8 mouse cellular contexts compared by ENCODE assay signal in genomic region chr5:137307071-137307912, GRCm38 (mm10). TPM values are rescaled to one million over a fixed set of nuclear protein-coding genes. Genes with fewer than 3 reads are reported as not detected.
DNase-seq lines count a peak whose midpoint lies in the region; ATAC-seq and TF ChIP-seq lines count a peak whose summit lies in the region.

Gene Srrt, minus strand, starts transcription at chr5:137307674.

- WGBS in forebrain, embryonic 16.5 days, result under 1% methylated on average over 66 of the region's 72 CpGs
- under 1% methylated on average over 62 of the region's 72 CpGs for WGBS in lung, embryonic 16.5 days

- TF ChIP-seq EP300 in MEL (IDR thresholded peaks at IDR 0.05; ENCODE audit: low read depth in 1 of 2, low read length in 2 of 2), result peak in 1 of 2 experiments; percentile 39; a peak in 1 of 4 replicates

- peak within 1 kb of the TSS; percentile 73 to 86 for H3K4me3 ChIP-seq in MEL (ENCODE audit: control insufficient read depth in 1 of 2, insufficient read depth in 1 of 2, low read depth in 2 of 2, low read length in 2 of 2)
- H3K4me3 ChIP-seq in forebrain, embryonic 16.5 days (replicated peaks; ENCODE audit: low read length), result peak within 1 kb of the TSS; percentile 86
- peak within 1 kb of the TSS; percentile 83 for H3K4me3 ChIP-seq in lung, embryonic 16.5 days (ENCODE audit: low read length)

- DNase-seq in MEL (ENCODE audit: low read depth, low spot score), result peak; percentile 98
- peak; percentile 88 to 89 for DNase-seq in cerebellum, adult 18-20 months
- peak; percentile 89 to 90 for DNase-seq in heart, postnatal 36 days
- DNase-seq in layer of hippocampus, adult 8-10 months (ENCODE audit: low spot score in 2 of 2), result peak; percentile 93
- peak; percentile 66 for DNase-seq in ovary, postnatal 10 days (ENCODE audit: low spot score)
- DNase-seq in thymus, postnatal 10 days (ENCODE audit: low spot score in 2 of 2), result peak; percentile 88 to 90

- no peak for TF ChIP-seq RAD21 in MEL (IDR thresholded peaks at IDR 0.05; ENCODE audit: low read depth, low read length)

- peak within 1 kb of the TSS; percentile 91 for H3K4me2 ChIP-seq in forebrain, embryonic 16.5 days (ENCODE audit: low read length)
- peak within 1 kb of the TSS; percentile 65 for H3K4me2 ChIP-seq in lung, embryonic 16.5 days (ENCODE audit: low read depth, low read length)

- TF ChIP-seq POLR2A in MEL (IDR thresholded peaks at IDR 0.05; ENCODE audit: control insufficient read depth in 1 of 2, insufficient read depth in 1 of 2, low read depth in 1 of 2, low read length in 2 of 2, poor library complexity in 1 of 2), result peak; percentile 79 to 97; a peak in 3 of 4 replicates

- H3K36me3 ChIP-seq in MEL (ENCODE audit: control insufficient read depth in 1 of 2, insufficient read depth in 2 of 2, low read length in 2 of 2), result peaks cover 0 to 36% of the 10 kb centered on the region in 2 experiments; a peak in 3 of 4 replicates
- peaks cover 6% of the 10 kb centered on the region for H3K36me3 ChIP-seq in forebrain, embryonic 16.5 days (ENCODE audit: control insufficient read depth, insufficient read depth)
- peaks cover 43% of the 10 kb centered on the region for H3K36me3 ChIP-seq in lung, embryonic 16.5 days (ENCODE audit: control insufficient read depth, insufficient read depth, low read length)

- intact Hi-C loops in heart, postnatal 36 days (cut with DNase I), result loop anchor here (1.0 kb wide), 1 partner anchor 26 kb away; the partner anchor contains the start of gene Slc12a9

- no peak for TF ChIP-seq CTCF in MEL (IDR thresholded peaks at IDR 0.05 in 2 of 3, conservative IDR thresholded peaks at IDR 0.05 in 1 of 3; ENCODE audit: control insufficient read depth in 1 of 3, insufficient read depth in 1 of 3, low read depth in 2 of 3, low read length in 3 of 3, poor library complexity in 1 of 3, severe bottlenecking in 1 of 3)

- H3K27me3 ChIP-seq in MEL (ENCODE audit: control insufficient read depth in 1 of 2, insufficient read depth in 2 of 2, low read length in 2 of 2), result no peaks in the 10 kb centered on the region
- H3K27me3 ChIP-seq in forebrain, embryonic 16.5 days (replicated peaks; ENCODE audit: control insufficient read depth, insufficient read depth, low read length), result no peaks in the 10 kb centered on the region
- H3K27me3 ChIP-seq in lung, embryonic 16.5 days (ENCODE audit: control insufficient read depth, insufficient read depth, low read depth, low read length), result no peaks in the 10 kb centered on the region

- peaks cover 5 to 33% of the 10 kb centered on the region in 2 experiments; a peak in 3 of 4 replicates for H3K4me1 ChIP-seq in MEL (ENCODE audit: control insufficient read depth in 1 of 2, insufficient read depth in 2 of 2, low read length in 2 of 2)
- H3K4me1 ChIP-seq in forebrain, embryonic 16.5 days (replicated peaks; ENCODE audit: control insufficient read depth, insufficient read depth, low read length), result peaks cover 25% of the 10 kb centered on the region
- peaks cover 36% of the 10 kb centered on the region for H3K4me1 ChIP-seq in lung, embryonic 16.5 days (replicated peaks; ENCODE audit: control insufficient read depth, insufficient read depth, low read length)

- no peaks in the 10 kb centered on the region for H3K9me3 ChIP-seq in MEL (replicated peaks; ENCODE audit: insufficient read depth, low read length)
- no peaks in the 10 kb centered on the region for H3K9me3 ChIP-seq in forebrain, embryonic 16.5 days (ENCODE audit: control insufficient read depth, low read length)
- no peaks in the 10 kb centered on the region for H3K9me3 ChIP-seq in lung, embryonic 16.5 days (ENCODE audit: control insufficient read depth, low read length)

- peak; percentile 91 for ATAC-seq in forebrain, embryonic 16.5 days
- peak; percentile 94 for ATAC-seq in lung, embryonic 16.5 days (ENCODE audit: low read depth)

- peak within 1 kb of the TSS; percentile 93 for H3K27ac ChIP-seq in MEL (ENCODE audit: control insufficient read depth, low read depth, low read length)
- peak within 1 kb of the TSS; percentile 95 for H3K27ac ChIP-seq in forebrain, embryonic 16.5 days (ENCODE audit: low read length)
- H3K27ac ChIP-seq in lung, embryonic 16.5 days (ENCODE audit: low read length), result peak within 1 kb of the TSS; percentile 91

- H3K9ac ChIP-seq in MEL (ENCODE audit: control insufficient read depth, low read depth, low read length, poor library complexity, severe bottlenecking), result peak within 1 kb of the TSS; percentile 93
- H3K9ac ChIP-seq in forebrain, embryonic 16.5 days (replicated peaks; ENCODE audit: low read depth, low read length), result peak within 1 kb of the TSS; percentile 98
- peak within 1 kb of the TSS; percentile 99 for H3K9ac ChIP-seq in lung, embryonic 16.5 days (ENCODE audit: low read length)

- peaks cover 42% of the 10 kb centered on the region for H3K79me2 ChIP-seq in MEL (ENCODE audit: control insufficient read depth, insufficient read depth, low read length, poor library complexity)

TF ChIP-seq in MEL, 35 proteins besides CTCF, POLR2A, EP300 and RAD21:
- TF ChIP-seq MAZ (IDR thresholded peaks at IDR 0.05; ENCODE audit: low read depth, low read length), result peak; percentile 37; the same call in 1 of the 2 replicates
- TF ChIP-seq E2F4 (IDR thresholded peaks at IDR 0.05; ENCODE audit: borderline replicate concordance, low read depth, low read length), result 0 out of 2 replicates have a peak, but pooled peaks have one; percentile 28
- 0 out of 2 replicates have a peak, but pooled peaks have one; percentile 40 for TF ChIP-seq UBTF (IDR thresholded peaks at IDR 0.05; ENCODE audit: borderline replicate concordance, insufficient read depth, low read depth, low read length)
- TF ChIP-seq CHD2 (IDR thresholded peaks at IDR 0.05; ENCODE audit: low read length), result peak; percentile 94
- TF ChIP-seq SIN3A (IDR thresholded peaks at IDR 0.05; ENCODE audit: low read length), result peak; percentile 64; the same call in 1 of the 2 replicates
- peak; percentile 16; the same call in 1 of the 2 replicates for TF ChIP-seq SMC3 (IDR thresholded peaks at IDR 0.05; ENCODE audit: low read depth, low read length)
- TF ChIP-seq POLR2AphosphoS5 (IDR thresholded peaks at IDR 0.05; ENCODE audit: borderline replicate concordance, low read depth, low read length), result no peak
- TF ChIP-seq ZMIZ1 (IDR thresholded peaks at IDR 0.05; ENCODE audit: low read depth, low read length), result peak; percentile 91; the same call in 1 of the 2 replicates
- peak; percentile 94 for TF ChIP-seq NELFE (IDR thresholded peaks at IDR 0.05; ENCODE audit: low read depth, low read length)
- TF ChIP-seq HCFC1 (IDR thresholded peaks at IDR 0.05; ENCODE audit: low read depth, low read length), result peak; percentile 91
- TF ChIP-seq USF1 (IDR thresholded peaks at IDR 0.05; ENCODE audit: low read depth, low read length), result no peak
- TF ChIP-seq MYC (IDR thresholded peaks at IDR 0.05; ENCODE audit: low read depth, low read length), result peak; percentile 95
- TF ChIP-seq ZC3H11A (IDR thresholded peaks at IDR 0.05; ENCODE audit: low read depth, low read length), result no peak
- TF ChIP-seq BHLHE40 (IDR thresholded peaks at IDR 0.05; ENCODE audit: borderline replicate concordance, low read depth, low read length), result peak; percentile 58; the same call in 1 of the 2 replicates
- TF ChIP-seq POLR2AphosphoS2 (IDR thresholded peaks at IDR 0.05; ENCODE audit: low read length), result peak; percentile 90; the same call in 1 of the 2 replicates
- 0 out of 2 replicates have a peak, but pooled peaks have one; percentile 10 for TF ChIP-seq RCOR1 (IDR thresholded peaks at IDR 0.05; ENCODE audit: low read depth, low read length)
- peak; percentile 89 for TF ChIP-seq ELF1 (IDR thresholded peaks at IDR 0.05; ENCODE audit: low read depth, low read length)
- TF ChIP-seq MAX (IDR thresholded peaks at IDR 0.05; ENCODE audit: low read length), result peak; percentile 84
- TF ChIP-seq CHD1 (IDR thresholded peaks at IDR 0.05; ENCODE audit: low read depth, low read length), result no peak
- TF ChIP-seq TCF12 (IDR thresholded peaks at IDR 0.05; ENCODE audit: low read depth, low read length), result peak; percentile 14; the same call in 1 of the 2 replicates
- peak; percentile 93 for TF ChIP-seq TBP (IDR thresholded peaks at IDR 0.05; ENCODE audit: low read depth, low read length)
- no peak for TF ChIP-seq JUND (IDR thresholded peaks at IDR 0.05; ENCODE audit: low read depth, low read length)
- TF ChIP-seq MXI1 (IDR thresholded peaks at IDR 0.05; ENCODE audit: low read depth, low read length), result peak; percentile 91
- TF ChIP-seq KAT2A (conservative IDR thresholded peaks at IDR 0.05; ENCODE audit: low read depth, low read length), result no peak; the same call in 1 of the 2 replicates
- no peak for TF ChIP-seq MAFK (IDR thresholded peaks at IDR 0.05; ENCODE audit: borderline replicate concordance, low read depth, low read length)
- no peak for TF ChIP-seq TAL1 (IDR thresholded peaks at IDR 0.05; ENCODE audit: low read length)
- TF ChIP-seq GABPA (IDR thresholded peaks at IDR 0.05; ENCODE audit: low read depth, low read length), result no peak
- TF ChIP-seq MYB (IDR thresholded peaks at IDR 0.05; ENCODE audit: low read depth, low read length), result no peak; the same call in 1 of the 2 replicates
- TF ChIP-seq GATA1 (IDR thresholded peaks at IDR 0.05; ENCODE audit: low read depth, low read length), result no peak
- no peak for TF ChIP-seq MEF2A (IDR thresholded peaks at IDR 0.05; ENCODE audit: extremely low read depth, insufficient replicate concordance, low read depth, low read length, poor library complexity, severe bottlenecking)
- no peak for TF ChIP-seq USF2 (IDR thresholded peaks at IDR 0.05; ENCODE audit: borderline replicate concordance in 1 of 2, insufficient read depth in 1 of 2, low read depth in 1 of 2, low read length in 2 of 2)
- TF ChIP-seq NRF1 (IDR thresholded peaks at IDR 0.05; ENCODE audit: insufficient read depth, low read depth, low read length, poor library complexity, severe bottlenecking), result peak; percentile 69
- peak; percentile 47 for TF ChIP-seq ETS1 (IDR thresholded peaks at IDR 0.05; ENCODE audit: low read depth, low read length)
- TF ChIP-seq ZNF384 (IDR thresholded peaks at IDR 0.05; ENCODE audit: low read depth, low read length), result no peak
- TF ChIP-seq ZKSCAN1 (IDR thresholded peaks at IDR 0.05; ENCODE audit: low read depth, low read length), result no peak
TF ChIP-seq in MEL: peak in this region for 20.

RNA-seq across cellular contexts. Expression of gene Srrt, which starts in this region (rescaled TPM):
- 235 and 291 TPM in 2 replicates for total RNA-seq in MEL (2012; rRNA removed)
- polyA plus RNA-seq in MEL (2012; ENCODE audit: insufficient read depth in 1 of 2, insufficient read length in 2 of 2, low read depth in 1 of 2, low replicate concordance in 2 of 2, missing spikeins in 1 of 2), result 100 to 1,000 TPM in 1 of 2 experiments, not detected in 1; 454 TPM
- 119 and 125 TPM in 2 replicates for polyA plus RNA-seq in forebrain, embryonic 16.5 days (2015; fragmentation: Nextera tagmentation; extraction: Ambion mirVana)
- total RNA-seq in heart, postnatal 36 days (2021), result 10 to 100 TPM; 58.3 to 62.6 TPM
- 100 to 1,000 TPM; 220 to 278 (median 242) TPM for total RNA-seq in layer of hippocampus, adult 8-10 months (2022)
- 141 and 144 TPM in 2 replicates for polyA plus RNA-seq in lung, embryonic 16.5 days (2015; fragmentation: Nextera tagmentation; extraction: Ambion mirVana)

Comparison
In these comparisons a context has a peak if more than half of its experiments do, and no peak if none do; other contexts are left out.
1. Peak in every context shown above with its lines: DNase-seq, ATAC-seq, H3K4me3 ChIP-seq and H3K27ac ChIP-seq.